Mouse (Mus musculus): ENCODE data around the gene Wnk2.

Gene Wnk2

DNA sequence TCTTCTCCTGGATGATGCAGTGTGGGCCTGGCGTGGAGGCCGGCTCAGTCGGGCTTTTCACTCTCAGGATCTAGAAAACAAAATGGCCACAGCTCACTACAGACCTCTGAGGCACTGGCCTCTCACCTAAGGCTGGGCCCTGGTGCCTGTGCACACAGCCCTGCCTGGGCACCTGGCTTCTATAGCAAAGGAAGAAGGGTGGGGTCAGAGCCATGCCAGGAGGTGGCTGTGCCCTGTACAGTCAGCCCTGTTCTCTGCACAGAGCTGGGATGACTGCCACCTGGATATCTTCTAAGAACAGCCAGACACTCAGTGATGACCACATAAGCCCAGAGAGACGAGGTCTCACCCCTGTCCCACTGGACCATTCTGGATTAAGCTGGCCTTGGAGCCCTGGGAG lies 111.4 kb downstream of the Wnk2 start:
- no peak for DNase-seq

DNA sequence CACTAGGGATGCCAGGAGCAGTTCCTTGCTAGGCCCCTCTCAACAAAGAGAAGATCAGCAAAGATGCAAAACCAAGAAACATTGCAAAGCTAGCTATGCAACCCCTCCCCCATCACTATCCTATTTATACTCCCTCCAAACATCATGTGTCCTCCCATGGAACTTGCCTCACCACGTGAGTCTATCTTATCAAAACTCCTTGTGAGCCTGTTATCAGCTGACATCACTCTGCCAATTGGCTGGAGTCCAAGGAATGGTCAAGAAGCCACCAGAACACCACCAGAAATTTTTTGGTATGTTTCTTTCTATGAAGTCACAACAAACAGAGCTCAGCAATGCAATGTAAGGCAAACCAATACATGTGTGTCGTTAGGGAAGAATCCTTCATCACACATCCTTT lies 116.8 kb downstream of the Wnk2 start:
- DNase-seq: no peak

DNA sequence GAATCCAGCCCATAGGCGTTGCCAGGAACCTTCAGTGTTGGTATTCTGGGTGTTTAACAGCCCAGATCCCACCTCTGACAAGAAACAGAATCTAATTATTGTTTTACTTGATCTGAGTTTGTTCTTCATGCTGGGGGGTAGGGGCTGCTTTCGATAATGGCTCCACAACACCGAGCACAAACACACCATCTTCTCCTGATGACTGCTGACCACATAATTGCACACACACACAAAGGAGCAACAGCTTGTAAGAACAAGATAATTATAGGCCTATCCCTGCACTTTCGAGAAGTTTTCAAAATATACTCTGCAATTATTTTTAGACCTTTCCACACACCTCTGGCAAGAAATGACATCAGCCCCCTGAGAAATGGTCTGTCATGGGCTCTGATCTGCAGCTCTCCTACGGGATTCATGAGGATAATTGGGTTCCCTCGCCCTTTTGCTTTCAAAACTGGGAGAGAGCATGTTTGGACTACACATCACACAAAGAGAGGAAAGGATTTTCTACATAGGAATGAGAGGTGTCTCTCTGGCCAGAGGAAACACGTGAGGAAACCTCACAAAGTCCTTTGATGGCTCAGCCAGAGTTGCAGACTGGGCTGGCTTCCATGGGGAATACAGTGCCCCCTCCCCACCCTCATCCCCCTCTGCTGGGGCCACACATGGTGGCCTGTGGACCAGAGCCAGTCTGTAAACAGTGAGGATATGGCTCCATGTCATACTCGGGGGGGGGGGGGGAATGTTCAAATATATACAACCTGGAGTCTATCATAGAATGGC lies 118.9 kb downstream of the Wnk2 start:
- DNase-seq: no peak

DNA sequence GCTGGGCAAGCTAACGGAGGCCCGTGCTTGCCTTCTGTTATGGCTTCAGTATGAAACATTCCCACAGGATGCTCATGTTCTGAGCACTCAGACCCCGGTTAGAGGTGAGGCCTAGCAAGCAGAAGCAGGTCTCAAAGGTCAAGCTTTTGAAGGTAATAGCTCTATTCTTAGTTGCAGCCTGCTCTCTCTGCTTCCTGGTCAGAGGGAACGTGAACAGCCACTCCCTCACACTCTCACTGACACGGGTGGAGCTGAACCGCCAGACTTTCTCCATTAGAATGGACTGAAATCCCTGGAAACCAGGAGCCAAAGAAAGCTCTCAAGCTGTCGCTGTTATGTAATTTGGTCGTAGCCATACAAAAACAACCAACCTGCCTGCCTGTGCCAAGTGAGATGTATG lies 120.8 kb downstream of the Wnk2 start:
- no peak for DNase-seq

DNA sequence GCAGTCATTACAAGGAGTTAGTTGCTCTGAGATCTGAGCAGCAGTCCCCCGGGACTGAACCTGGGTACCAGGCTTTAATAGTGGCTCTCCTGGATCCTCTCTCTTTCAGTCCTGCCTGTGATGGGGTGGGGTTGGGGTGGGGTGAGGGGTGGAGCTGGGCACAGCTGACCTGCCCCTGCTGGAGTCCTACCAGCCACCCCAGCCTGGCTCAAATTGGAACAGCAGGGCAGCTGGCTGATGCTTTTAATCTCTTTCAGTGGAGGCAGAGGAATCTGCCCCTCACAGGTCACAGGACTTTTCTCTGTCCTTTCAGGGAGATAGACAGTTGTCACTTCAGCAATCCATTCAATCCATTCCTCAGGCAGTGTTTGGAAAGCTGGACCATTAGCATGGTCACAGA lies 122.3 kb downstream of the Wnk2 start:
- DNase-seq: no peak

DNA sequence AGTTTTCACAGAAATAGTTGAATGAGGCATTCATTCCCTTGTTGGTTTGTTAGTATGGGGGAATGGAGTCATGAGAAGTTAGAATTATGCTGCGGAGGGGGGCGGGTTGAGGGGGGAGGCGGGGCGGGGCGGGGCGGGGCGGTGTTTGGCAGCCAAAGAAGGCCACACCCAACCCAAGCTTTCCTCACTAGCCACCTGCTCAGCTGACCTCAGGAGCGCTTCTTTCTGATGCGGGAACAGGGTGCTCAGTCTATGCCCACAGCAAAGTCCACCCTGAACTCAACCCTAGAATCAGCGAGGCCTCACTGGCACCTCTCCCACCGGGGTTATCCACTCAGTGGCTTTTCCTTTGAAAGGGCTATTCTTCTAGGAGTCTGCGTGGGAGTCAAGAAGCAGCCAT lies 123.1 kb downstream of the Wnk2 start:
- DNase-seq: no peak

DNA sequence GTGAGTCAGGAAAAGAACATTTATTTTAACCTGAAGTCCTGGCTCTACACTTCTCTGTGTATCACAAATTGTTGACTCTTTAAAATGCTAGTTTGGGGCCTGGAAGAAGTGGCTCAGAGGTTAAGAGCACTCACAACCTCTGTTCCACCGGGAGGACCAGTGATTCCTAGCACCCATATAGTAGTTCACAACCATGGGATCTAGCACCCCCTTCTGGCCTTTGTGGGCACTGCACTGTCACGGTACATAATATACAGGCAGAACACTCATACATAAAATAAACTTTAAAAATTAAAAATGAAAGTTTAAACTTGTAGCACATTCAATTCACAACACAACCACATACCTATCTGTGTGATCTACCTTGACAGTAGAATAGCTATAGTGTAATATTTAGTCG lies 126.1 kb downstream of the Wnk2 start:
- DNase-seq: no peak

DNA sequence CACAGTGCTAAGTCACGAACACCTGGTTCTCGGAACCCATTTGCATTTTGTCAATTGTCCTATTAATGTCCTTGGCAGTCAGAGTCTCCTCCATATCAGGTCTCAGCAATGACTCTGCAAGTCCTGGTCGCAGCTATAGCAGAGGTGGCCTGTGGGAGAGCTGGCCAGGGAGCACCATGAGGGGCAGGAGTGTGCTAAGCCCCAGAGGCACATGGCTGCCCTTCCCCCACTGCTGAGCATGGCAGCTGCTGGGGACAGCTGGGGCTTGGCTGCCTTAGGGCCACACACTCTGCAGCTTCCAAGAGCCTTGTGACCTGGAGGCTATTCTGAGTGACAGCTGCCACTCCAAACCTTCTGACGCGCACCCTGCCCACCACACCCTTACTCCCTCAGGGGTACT lies 127.7 kb downstream of the Wnk2 start:
- DNase-seq: peak; percentile 34

DNA sequence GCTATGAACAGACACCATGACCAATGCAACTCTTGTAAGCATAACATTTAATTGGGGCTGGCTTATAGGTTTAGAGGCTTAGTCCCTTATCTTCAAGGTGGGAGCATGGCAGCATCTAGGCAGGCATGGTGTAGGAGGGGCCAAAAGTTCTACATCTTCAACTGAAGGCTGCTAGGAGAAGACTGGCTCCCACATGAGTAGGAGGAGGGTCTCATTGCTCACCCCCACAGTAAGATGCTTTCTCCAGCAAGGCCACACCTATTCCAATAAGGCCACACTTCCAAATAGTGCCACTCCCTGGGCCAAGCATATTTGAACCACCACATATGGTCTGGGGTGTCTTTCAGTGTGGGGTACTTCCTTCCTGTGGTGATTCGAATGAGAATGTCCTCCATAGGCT lies 130.4 kb downstream of the Wnk2 start:
- DNase-seq: peak; percentile 41

DNA sequence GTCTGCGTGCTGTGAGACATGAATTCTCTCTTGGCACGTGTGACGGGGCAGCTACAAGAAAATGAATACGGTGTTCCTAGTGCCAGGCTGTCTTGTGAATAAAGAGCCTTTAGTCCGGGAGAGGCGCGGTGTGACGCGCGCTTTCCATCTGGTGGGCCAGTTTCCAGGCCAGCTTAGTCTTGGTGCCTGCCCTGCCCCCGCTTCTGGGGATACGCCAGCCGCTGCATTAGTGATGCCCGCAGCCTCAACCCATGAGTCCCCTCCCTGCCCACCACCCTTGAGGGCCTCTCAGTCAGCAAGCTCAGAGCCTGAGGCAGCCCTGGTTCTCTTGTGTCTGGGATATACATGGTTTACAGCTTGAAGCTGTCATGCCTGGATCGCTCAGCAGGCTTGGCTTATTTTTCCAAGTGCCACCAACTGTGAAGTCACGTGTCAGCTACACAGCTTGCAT lies 131.5 kb downstream of the Wnk2 start:
- peak; percentile 94 for DNase-seq

DNA sequence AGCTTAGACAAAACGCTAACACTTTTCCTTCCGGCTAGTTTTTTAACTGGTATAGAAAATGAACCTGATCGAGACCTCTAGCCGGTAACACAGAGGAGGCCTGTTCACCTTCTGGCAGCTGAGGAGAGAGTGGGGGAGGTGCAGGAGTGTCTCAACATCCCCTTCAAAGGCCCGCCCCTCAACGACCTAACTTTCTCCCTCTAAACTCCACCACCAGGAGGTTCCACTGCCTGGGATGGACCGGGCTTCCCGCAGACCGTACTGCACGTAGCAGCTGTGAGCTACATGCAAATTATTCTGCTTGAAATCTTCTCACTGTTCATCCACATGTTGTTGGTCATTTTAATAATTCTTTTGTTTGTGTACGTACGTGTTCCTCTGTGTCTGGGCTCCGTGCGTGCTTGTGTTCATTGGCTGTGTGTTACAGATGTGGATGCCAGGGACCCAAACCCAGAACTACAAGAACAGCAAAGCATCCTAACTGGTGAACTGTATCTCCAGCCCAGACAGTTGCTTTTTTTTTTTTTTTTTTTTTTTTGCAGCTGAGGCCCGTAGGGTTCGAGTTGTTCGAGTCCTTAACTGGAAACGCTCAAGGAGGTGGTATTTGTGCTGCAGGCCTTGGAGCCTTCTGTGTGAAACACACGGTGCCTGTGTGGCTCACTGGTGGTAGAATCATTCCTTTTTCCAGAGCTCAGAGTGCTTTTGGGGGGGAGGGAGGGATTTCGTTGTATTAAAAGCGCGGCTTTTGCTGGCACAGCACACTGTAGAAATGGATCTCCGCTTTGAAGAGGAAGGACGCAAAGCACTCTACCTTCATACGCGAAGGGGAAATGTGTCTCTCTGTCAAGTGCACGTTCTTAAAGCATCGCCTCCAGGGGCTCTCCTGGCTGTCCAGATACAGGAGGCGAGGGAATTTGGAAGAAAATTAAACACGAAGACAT lies 132.2 kb downstream of the Wnk2 start:
- DNase-seq: peak; percentile 65

DNA sequence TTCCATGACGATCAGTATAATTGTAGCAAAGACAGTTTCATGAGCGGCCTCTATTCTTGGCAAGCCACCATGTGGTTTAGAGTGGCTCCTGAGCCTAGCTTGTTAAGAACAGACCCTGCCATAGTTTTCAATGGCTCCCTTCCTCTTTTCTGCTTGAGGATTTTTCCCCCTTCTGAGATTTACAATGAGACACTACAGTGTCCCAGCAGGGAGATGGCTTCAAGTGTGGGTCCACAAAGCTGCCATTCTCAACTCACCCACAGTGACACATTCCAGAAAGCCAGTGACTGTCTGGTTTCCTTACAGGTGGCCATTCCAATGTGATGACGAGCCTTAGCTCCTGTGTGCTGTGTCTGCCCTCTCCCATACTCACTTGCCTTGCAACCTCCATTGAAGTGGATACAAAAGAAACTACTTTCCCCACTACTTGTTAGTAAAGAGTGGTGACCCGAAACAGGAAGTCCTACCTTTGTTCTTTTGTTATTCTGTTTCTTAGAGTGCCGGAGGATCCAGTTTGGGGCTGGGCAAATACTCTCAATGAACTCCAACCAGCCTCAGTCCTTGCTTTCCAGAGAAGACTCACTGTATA lies 134.5 kb downstream of the Wnk2 start:
- DNase-seq: no peak

DNA sequence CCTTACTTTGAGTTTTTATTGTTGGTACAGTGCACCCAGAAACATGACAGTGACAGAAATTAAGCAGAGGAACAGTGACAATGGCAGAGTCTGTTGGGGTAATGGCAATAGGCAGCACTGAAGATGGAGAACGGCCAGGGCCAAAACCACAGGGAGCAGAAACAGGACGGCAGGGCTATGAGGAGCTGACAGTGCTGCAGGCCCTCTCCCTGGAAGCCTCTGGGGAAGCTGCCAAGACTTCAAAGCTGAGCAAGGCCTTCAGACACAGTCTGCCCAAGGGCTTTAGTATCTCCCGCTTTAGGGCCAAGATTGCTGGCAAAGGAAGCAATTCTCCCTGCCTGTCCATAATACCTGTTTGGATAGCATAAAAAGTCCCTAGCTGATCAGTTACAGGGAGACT lies 146.1 kb downstream of the Wnk2 start:
- peak; percentile 95 for DNase-seq

DNA sequence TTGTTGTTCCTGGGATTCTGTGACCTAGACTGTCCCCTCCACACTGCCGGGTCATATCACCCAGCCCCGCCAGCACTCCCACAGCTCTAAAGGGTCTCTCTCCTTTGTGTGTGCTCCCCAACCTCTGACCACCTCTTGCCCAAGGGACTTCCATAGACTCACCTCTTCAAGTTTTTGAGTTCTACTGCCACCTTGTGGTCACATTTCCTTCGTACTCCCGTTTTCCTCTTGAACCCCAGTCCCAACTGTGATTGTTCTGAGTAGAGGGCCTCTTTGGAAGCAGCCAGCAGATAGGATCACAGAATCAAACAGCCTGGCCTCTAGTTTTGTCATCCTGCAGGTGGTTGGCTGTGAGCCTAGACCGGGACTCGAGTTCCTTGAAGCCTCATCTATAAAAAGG lies 149.2 kb downstream of the Wnk2 start:
- peak; percentile 68 for DNase-seq

DNA sequence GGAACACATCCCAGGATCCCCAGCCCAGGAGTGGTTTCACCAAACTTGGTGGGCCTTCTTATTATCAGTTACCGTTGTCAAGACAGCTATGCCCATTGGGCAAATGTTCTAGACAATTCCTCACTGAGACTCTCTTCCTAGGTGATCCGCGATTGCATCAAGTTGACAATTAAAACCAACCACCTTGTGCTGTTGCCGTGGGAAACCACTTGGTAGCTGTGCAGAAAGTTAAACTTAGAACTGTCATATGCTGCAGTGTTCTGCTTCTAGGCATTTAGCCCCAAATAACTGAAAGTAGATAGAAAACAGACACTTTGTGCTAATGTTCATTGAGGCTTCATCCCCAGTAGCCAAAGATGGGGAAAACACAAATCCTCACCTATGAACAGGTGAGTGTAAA lies 151.1 kb downstream of the Wnk2 start:
- no peak for DNase-seq

DNA sequence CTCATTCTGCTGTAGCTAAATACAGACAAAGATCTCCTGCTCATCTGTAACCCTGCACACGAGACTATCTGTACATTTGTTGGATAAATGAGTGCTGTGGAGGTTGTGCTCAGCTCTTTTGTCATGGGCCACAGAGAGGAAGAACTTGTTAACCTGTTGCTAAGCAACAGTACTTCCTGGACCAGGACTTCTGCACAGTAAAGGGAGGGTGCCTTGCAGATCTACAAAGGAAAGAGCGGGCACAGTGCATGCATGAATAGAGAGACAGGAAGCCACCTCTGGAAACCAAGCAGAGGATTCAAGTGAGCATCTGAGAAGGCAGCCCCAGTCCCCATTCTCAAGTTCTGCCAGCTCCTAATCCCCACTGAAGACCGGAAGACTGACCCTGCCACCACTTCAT lies 152.9 kb downstream of the Wnk2 start:
- no peak for DNase-seq

DNA sequence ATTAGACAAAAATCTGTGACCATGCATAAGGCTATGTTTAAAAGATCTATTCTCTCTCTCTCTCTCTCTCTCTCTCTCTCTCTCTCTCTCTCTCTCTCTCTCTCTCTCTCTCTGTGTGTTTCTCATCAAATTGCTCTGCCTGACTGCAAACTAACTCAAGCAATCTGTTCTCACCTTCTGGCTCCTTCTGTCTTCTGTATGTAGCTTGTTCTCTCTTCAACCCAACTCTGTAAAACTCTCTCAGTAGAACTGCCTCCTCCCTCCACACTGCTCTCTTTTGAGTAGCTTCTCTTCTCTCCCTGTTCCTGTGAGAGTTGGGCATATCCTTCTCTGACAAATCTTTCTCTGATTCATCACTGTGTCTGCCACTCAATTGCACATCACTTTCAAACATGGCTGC lies 154.9 kb downstream of the Wnk2 start:
- no peak for DNase-seq

DNA sequence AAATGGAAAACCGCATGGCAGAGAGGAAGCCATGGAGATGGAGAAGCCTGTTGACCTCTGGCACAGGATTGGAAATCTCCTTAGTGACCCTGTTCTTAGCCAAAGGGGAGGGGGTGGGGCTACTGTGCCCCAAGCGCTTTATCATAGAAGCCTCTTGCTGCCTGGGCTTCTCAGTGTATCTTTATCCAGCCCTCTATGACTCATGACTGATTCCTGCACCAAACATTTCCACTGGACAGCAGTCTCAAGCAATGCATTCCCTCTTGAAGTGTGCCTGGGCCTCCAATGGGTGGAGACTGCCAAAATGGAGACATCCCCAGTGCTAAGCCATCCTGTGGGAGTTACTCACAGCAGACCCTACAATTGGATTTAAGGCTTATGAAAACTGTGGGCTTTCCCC lies 157.7 kb downstream of the Wnk2 start:
- DNase-seq: no peak
